Mouse (Mus musculus) G1E (cell line): ENCODE results near the gene Gm29735.
"Not testable (repeated sequence)": the region's sequence is repeated elsewhere in the genome, so short reads cannot be mapped to it uniquely, and the experiment has no call there.

Source experiments
- CTCF ChIP-seq: IDR thresholded peaks from 2 replicates; pipeline ENCODE4 v1.5.1; 2012; ENCODE audit warnings: low read depth, low read length, inconsistent platforms, mixed read lengths
- TAL1 ChIP-seq: conservative IDR thresholded peaks from 2 replicates; pipeline ENCODE4 v1.6.1; 2012; ENCODE audit warnings: low read depth, low read length, inconsistent platforms, mixed read lengths

DNA sequence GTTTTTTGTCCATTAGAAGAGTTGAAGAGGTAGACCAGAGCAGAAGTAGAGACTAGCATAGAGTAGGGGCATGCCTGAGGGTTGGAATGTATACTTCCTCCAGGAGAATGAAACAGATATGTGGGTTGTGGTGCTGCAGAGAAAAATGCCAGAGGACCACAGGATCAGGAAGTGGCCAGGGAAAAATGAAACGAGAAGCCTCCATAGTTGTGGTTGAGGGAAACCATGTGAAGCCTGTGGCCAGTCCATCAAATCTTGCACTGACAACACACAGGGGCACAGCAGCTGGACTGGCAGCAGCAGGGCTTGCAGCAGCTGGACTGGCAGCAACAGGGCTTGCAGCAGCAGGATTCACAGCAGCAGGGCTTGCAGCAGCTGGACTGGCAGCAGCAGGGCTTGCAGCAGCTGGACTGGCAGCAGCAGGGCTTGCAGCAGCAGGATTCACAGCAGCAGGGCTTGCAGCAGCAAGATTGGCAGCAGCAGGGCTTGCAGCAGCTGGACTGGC is 13.4 kb downstream of the Gm29735 start:
- TF ChIP-seq CTCF, TAL1: not testable (repeated sequence)
